Mouse (Mus musculus) liver, embryonic 14.5 days (tissue): ENCODE results near the gene Fam92b. TPM values are rescaled to one million over a fixed set of nuclear protein-coding genes. Genes with fewer than 3 reads are reported as not detected.

ENCODE experiments used
- ATAC-seq: fragments of 200-750 bp; cut with Nextera tagmentation; 2 replicates; pipeline ENCODE4 v1.8.0; 2017; ENCODE audit warnings: moderate number of reproducible peaks, mild to moderate bottlenecking, moderate library complexity; ENCODE audit not compliant: insufficient read depth
- DNase-seq, 3 experiments: peaks; one replicate each; pipeline ENCODE4 v3.0.0-alpha.2; 2012 to 2013; ENCODE audit warnings: low read depth in 3 of 3, low spot score in 3 of 3
- H3K27ac ChIP-seq: fragments of 300-500 bp; sonication (generic); 2 replicates; pipeline ENCODE4 v1.5.1; 2014; ENCODE audit warnings: moderate library complexity, mild to moderate bottlenecking, control low read depth, inconsistent platforms
- H3K27me3 ChIP-seq: fragments of 300-500 bp; sonication (generic); 2 replicates; pipeline ENCODE4 v1.6.1; 2014; ENCODE audit warnings: mild to moderate bottlenecking, low read length, moderate library complexity; ENCODE audit not compliant: control insufficient read depth, insufficient read depth
- H3K36me3 ChIP-seq: fragments of 300-500 bp; sonication (generic); replicated peaks from 2 replicates; pipeline ENCODE4 v1.6.1; 2014; ENCODE audit warnings: low read depth; ENCODE audit not compliant: control insufficient read depth, insufficient read depth
- H3K4me1 ChIP-seq, 2 experiments: fragments of 200-500 bp in 1 of 2; fragments of 300-500 bp in 1 of 2; sonication (generic) in 1 of 2; replicated peaks; 2 replicates each; pipeline ENCODE4 v1.6.1; 2012 to 2014; ENCODE audit warnings: antibody characterized with exemption in 1 of 2, inconsistent platforms in 1 of 2, low read length in 1 of 2; ENCODE audit not compliant: control insufficient read depth in 2 of 2, insufficient read depth in 2 of 2
- H3K4me2 ChIP-seq: fragments of 300-500 bp; sonication (generic); 2 replicates; pipeline ENCODE4 v1.6.1; 2014; ENCODE audit warnings: low read depth, mild to moderate bottlenecking, control low read depth, moderate library complexity
- H3K4me3 ChIP-seq, 2 experiments: fragments of 200-500 bp in 1 of 2; fragments of 300-500 bp in 1 of 2; sonication (generic) in 1 of 2; 2 replicates each; pipeline ENCODE4 v1.5.1; 2012 to 2014; ENCODE audit warnings: low read depth in 2 of 2, low read length in 2 of 2, mild to moderate bottlenecking in 2 of 2, control low read depth in 1 of 2, inconsistent platforms in 1 of 2, moderate library complexity in 1 of 2; ENCODE audit not compliant: insufficient read depth in 1 of 2
- H3K9ac ChIP-seq: fragments of 300-500 bp; sonication (generic); replicated peaks from 2 replicates; pipeline ENCODE4 v1.6.1; 2014; ENCODE audit warnings: mild to moderate bottlenecking, control low read depth, moderate library complexity
- H3K9me3 ChIP-seq: fragments of 300-500 bp; sonication (generic); 2 replicates; pipeline ENCODE4 v1.6.1; 2016; ENCODE audit warnings: low read length, mixed read lengths; ENCODE audit not compliant: control insufficient read depth
- CTCF ChIP-seq: IDR thresholded peaks from 2 replicates; pipeline ENCODE4 v1.5.1; 2016; ENCODE audit warnings: antibody characterized with exemption, low read depth, control low read depth
- EP300 ChIP-seq: IDR thresholded peaks from 2 replicates; pipeline ENCODE4 v1.6.1; 2016; ENCODE audit warnings: antibody characterized with exemption, low read depth
- WGBS: fragments of 180-500 bp; shearing (Covaris S2); extraction: QIAGEN DNeasy Blood & Tissue Kit; methylation state at CpG from one replicate; pipeline ENCODE4 v1.1.7; 2014; ENCODE audit not compliant: insufficient replicate concordance; 5-methylcytosine and 5-hydroxymethylcytosine counted together
- polyA plus RNA-seq, 2 experiments: library from polyadenylated mRNA; depleted of rRNA in 1 of 2; stranded (reverse) in 1 of 2; unstranded in 1 of 2; fragments of >200 nt; fragmentation: Nextera tagmentation in 1 of 2; extraction: Ambion mirVana in 1 of 2; gene quantifications; 2 replicates each; pipeline versions ENCODE4 v1.2.1 to v1.2.3; 2012 to 2014

Fam92b gene
- polyA plus RNA-seq, 2 experiments, result not detected

DNA sequence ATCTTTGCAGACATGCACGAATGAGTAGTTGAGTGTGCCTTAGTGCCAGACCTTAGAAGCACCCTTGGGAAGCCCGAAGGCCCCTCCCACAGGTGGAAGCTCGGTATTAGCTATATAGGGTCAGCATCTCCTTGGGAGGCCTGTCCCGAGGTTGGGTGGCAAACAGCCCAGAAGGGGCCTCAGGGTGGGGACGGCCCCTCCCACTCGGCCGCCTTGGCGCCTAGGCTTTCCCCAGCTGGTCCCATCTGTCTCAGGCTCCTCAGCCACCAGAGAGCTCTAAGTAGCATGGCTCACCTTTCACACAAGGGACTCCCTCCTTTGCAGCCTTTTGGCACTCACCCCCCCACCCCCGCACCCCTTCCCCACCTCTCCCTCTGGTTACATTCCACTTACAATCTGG lies 7.1 kb upstream of the Fam92b start:
- H3K27ac ChIP-seq, result no peak overlapping the region
- WGBS, result 28% methylated on average over 9 of the region's 9 CpGs
- H3K4me3 ChIP-seq, result no peak overlapping the region
- H3K9ac ChIP-seq, result no peak overlapping the region
- H3K4me1 ChIP-seq, result no peaks in the 10 kb centered on the region; a peak in 1 of 4 replicates
- H3K4me2 ChIP-seq, result no peak overlapping the region
- H3K9me3 ChIP-seq, result no peaks in the 10 kb centered on the region
- DNase-seq (no peak), ATAC-seq (no peak)
- no peaks in the 10 kb centered on the region for H3K36me3 ChIP-seq
- TF ChIP-seq CTCF, result no peak
- no peak for TF ChIP-seq EP300
- no peaks in the 10 kb centered on the region for H3K27me3 ChIP-seq

- no peak overlapping the region for H3K9ac ChIP-seq
- H3K4me2 ChIP-seq, result no peak overlapping the region
- peaks cover 7% of the 10 kb centered on the region for H3K27me3 ChIP-seq
- DNase-seq, result no peak
- no peaks in the 10 kb centered on the region for H3K36me3 ChIP-seq
- TF ChIP-seq EP300, result no peak
- 0 out of 2 replicates have a peak, but pooled peaks have one; percentile 5 for TF ChIP-seq CTCF
- WGBS, result 46% methylated on average over 4 of the region's 4 CpGs
- H3K9me3 ChIP-seq, result no peaks in the 10 kb centered on the region
- no peaks in the 10 kb centered on the region; a peak in 1 of 4 replicates for H3K4me1 ChIP-seq
- H3K4me3 ChIP-seq, result no peak overlapping the region
- no peak overlapping the region for H3K27ac ChIP-seq
- ATAC-seq, result no peak
These were observed 4.7 kb upstream of the Fam92b start for GRCm38 (mm10) chr8:120181861-120182414.

GRCm38 (mm10) chr8:120181274-120181673 lies 4.0 kb upstream of the Fam92b start:
- DNase-seq, result no peak
- H3K27ac ChIP-seq, result no peak overlapping the region
- H3K36me3 ChIP-seq, result no peaks in the 10 kb centered on the region
- H3K9me3 ChIP-seq, result no peaks in the 10 kb centered on the region
- TF ChIP-seq CTCF (no peak), EP300 (no peak)
- H3K4me3 ChIP-seq, result no peak overlapping the region
- H3K4me2 ChIP-seq, result no peak overlapping the region
- peaks cover 7% of the 10 kb centered on the region for H3K27me3 ChIP-seq
- ATAC-seq, result no peak
- H3K4me1 ChIP-seq, result no peaks in the 10 kb centered on the region; a peak in 1 of 4 replicates
- 60% methylated on average over 5 of the region's 5 CpGs for WGBS
- H3K9ac ChIP-seq, result no peak overlapping the region

GRCm38 (mm10) chr8:120180445-120180970 lies 3.2 kb upstream of the Fam92b start:
- ATAC-seq (no peak), DNase-seq (no peak)
- Histone ChIP-seq H3K27ac (no peak overlapping the region), H3K36me3 (no peaks in the 10 kb centered on the region), H3K4me1 (no peaks in the 10 kb centered on the region; a peak in 1 of 4 replicates), H3K4me3 (no peak overlapping the region), H3K9ac (no peak overlapping the region), H3K4me2 (no peak overlapping the region), H3K27me3 (peaks cover 7% of the 10 kb centered on the region), H3K9me3 (no peaks in the 10 kb centered on the region)
- TF ChIP-seq CTCF (no peak), EP300 (no peak)
- WGBS, result 54% methylated on average over 7 of the region's 7 CpGs

DNA sequence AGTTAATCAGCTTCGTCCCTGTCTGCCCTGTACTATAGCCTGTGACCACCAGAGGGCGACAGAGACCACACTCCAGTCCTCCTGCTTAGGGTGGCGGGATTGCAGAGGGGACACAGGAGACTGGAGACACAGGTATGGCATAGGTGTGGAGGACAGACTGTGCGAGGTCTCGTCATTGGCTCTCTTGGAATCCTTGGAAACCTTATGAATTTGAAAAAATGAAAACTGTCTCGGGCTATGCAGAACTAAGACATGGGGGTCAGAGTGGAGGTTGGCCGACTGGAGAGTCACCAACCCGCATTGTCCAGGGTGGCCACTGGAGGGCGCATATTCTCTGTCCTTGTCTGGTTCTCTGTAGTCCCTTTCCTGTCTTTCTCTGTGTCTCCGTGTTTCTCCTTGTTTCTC lies 1.8 kb upstream of the Fam92b start:
- TF ChIP-seq EP300 (no peak), CTCF (peak; percentile 97)
- no peaks in the 10 kb centered on the region for H3K9me3 ChIP-seq
- peak overlapping the region; percentile 35; the same call in 1 of the 2 replicates for H3K4me2 ChIP-seq
- peak; percentile 64; the same call in 1 of the 2 replicates for ATAC-seq
- under 1% methylated on average over 10 of the region's 10 CpGs for WGBS
- H3K4me3 ChIP-seq, result peak overlapping the region in 1 of 2 experiments; percentile 27; a peak in 1 of 4 replicates
- no peak overlapping the region for H3K9ac ChIP-seq
- peak; percentile 51 to 56 (median 54) for DNase-seq
- peaks cover 7% of the 10 kb centered on the region for H3K27me3 ChIP-seq
- H3K27ac ChIP-seq, result no peak overlapping the region
- H3K36me3 ChIP-seq, result no peaks in the 10 kb centered on the region
- no peaks in the 10 kb centered on the region; a peak in 1 of 4 replicates for H3K4me1 ChIP-seq
